Mouse (Mus musculus) neural tube, embryonic 12.5 days (tissue): ENCODE measurements around the gene Irx5. TPM values are rescaled to one million over a fixed set of nuclear protein-coding genes. Genes with fewer than 3 reads are reported as not detected.

Experiments used
- ATAC-seq: fragments of 200-750 bp; cut with Nextera tagmentation; 2 replicates; pipeline ENCODE4 v1.8.0; 2017; ENCODE audit warnings: low read depth, mild to moderate bottlenecking, moderate TSS enrichment, moderate library complexity; ENCODE audit not compliant: low FRiP score
- H3K27ac ChIP-seq: fragments of 300-500 bp; sonication (generic); 2 replicates; pipeline ENCODE4 v1.5.1; 2016
- H3K27me3 ChIP-seq: fragments of 300-500 bp; sonication (generic); replicated peaks from 2 replicates; pipeline ENCODE4 v1.6.1; 2016; ENCODE audit warnings: mild to moderate bottlenecking
- H3K36me3 ChIP-seq: fragments of 300-500 bp; sonication (generic); 2 replicates; pipeline ENCODE4 v1.6.1; 2016; ENCODE audit warnings: mild to moderate bottlenecking
- H3K4me1 ChIP-seq: fragments of 300-500 bp; sonication (generic); 2 replicates; pipeline ENCODE4 v1.6.1; 2016
- H3K4me2 ChIP-seq: fragments of 300-500 bp; sonication (generic); replicated peaks from 2 replicates; pipeline ENCODE4 v1.6.1; 2016; ENCODE audit warnings: mild to moderate bottlenecking
- H3K4me3 ChIP-seq: fragments of 300-500 bp; sonication (generic); 2 replicates; pipeline ENCODE4 v1.5.1; 2016
- H3K9ac ChIP-seq: fragments of 300-500 bp; sonication (generic); 2 replicates; pipeline ENCODE4 v1.6.1; 2016; ENCODE audit warnings: mild to moderate bottlenecking
- H3K9me3 ChIP-seq: fragments of 300-500 bp; sonication (generic); 2 replicates; pipeline ENCODE4 v1.6.1; 2016; ENCODE audit warnings: mild to moderate bottlenecking
- WGBS: fragments of 180-500 bp; shearing (Covaris S2); methylation state at CpG from one replicate; pipeline ENCODE4 v1.1.7; 2016; 5-methylcytosine and 5-hydroxymethylcytosine counted together
- polyA plus RNA-seq: library from polyadenylated mRNA; unstranded; fragments of >200 nt; fragmentation: Nextera tagmentation; extraction: Ambion mirVana; gene quantifications from 2 replicates; pipeline ENCODE4 v1.2.1, GENCODE M21; 2016

The Irx5 gene
- polyA plus RNA-seq, 1 experiment from 2014 or later, result 21.0 TPM

DNA sequence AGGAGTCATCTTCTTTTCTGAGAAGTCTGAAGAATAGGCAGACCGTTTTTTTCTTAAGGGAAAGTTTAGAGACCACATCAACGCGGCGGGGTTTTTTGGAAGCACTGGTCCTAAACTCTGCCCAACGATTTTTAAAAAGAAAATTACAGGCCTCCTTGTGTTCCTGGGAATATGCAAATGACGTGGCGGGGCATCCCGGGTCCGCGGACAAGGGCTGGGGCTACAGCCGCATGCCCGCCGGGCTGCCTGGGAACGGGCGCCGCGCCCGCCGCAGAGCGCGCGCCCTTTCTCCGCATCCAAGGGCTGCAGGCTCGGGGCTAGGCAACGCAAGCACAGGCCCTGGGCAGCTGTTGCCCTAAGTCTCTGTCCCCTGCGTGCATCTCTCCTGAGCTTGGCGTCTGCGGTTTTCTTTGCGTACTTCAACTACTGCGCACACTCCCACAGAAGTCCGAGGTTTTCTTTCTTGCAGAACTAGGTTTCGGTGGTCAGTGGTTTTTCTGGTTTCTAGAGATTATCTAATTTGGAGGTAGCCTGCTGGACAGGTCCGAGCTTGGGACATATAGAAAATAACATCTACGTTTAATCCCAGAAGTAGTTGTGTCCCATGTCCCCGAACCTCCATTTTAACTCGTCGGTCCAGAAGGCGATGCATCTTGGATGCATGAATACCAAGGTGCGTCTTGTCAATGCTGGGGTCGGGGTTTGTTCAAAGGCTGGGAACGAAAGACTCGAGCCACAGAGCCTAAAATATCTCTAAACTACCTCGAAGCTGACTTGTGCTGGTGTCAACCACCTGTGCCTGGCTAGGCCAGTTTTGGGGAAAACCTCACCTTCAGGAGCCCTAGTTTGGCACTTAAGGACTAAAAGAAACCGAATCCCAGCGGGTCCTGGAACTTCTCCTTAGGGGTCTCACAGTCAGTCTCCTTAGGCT lies 6.1 kb downstream of the Irx5 start:
- Histone ChIP-seq H3K9ac (peak overlapping the region; percentile 51), H3K36me3 (peaks cover 6% of the 10 kb centered on the region), H3K27ac (peak overlapping the region; percentile 50; the same call in 1 of the 2 replicates), H3K9me3 (no peaks in the 10 kb centered on the region), H3K4me2 (peak overlapping the region; percentile 62), H3K4me3 (peak overlapping the region; percentile 30), H3K27me3 (peaks cover 46% of the 10 kb centered on the region), H3K4me1 (peaks cover 66% of the 10 kb centered on the region)
- 1% methylated on average over 45 of the region's 45 CpGs for WGBS
- ATAC-seq, result no peak

DNA sequence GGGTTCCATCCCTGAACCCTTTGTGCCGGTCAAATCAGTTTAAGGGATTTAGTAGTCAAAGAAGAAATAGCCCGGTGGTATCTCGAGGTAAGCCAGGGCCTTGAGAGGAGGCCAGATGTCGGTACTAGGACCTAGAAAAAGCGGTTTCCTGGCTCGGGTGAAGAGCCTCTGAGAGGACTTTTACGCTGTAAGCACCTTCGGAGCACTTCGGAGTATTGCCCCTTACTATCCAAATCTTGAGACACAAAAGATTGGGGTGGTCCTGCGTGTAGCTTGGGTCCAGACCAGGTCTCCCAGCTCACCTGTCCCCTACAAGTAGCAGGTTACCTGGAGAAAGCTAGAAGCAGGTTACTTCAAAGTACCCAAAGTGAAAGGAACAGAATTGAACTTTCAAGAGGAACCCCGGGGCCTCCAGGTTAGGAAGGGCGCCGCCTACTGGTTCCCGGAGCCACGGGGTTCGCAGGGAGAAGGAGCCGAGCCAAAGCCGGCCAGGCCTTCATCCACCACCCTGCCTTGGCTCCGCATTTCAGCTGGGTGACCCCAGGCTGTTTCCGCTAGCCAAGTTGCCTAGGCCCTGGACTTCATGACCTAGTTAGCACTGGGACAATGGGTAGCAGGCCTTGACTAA lies 6.8 kb downstream of the Irx5 start:
- H3K4me1 ChIP-seq, result peaks cover 63% of the 10 kb centered on the region
- 5% methylated on average over 20 of the region's 20 CpGs for WGBS

DNA sequence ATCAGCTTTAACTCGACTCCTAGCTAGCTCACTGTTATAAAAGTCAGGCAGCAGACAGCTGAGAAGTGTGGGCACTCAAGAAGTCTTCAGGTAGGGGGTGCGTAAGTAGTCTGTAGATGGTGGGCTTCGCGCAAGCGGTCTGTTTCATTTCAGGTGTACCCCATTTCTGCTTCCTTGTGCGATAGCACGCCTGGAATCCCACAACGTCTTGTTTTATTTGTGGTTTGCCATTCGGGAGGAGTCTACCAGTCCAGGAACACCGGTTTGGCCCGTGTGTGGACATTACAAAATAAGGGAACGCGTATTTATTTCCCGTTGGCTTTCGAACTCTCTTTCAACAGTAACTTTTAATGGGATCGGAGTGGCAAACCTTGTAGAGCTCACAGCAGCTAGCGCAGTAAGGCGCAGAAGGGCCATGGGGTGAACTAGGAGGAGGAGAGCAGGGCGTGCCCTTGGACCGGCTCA lies 7.4 kb downstream of the Irx5 start:
- H3K27me3 ChIP-seq, result peaks cover 48% of the 10 kb centered on the region
- no peaks in the 10 kb centered on the region for H3K9me3 ChIP-seq
- no peak overlapping the region for H3K4me3 ChIP-seq
- 12% methylated on average over 20 of the region's 20 CpGs for WGBS
- peak overlapping the region; percentile 13; the same call in 1 of the 2 replicates for H3K9ac ChIP-seq
- peaks cover 57% of the 10 kb centered on the region for H3K4me1 ChIP-seq
- peaks cover 6% of the 10 kb centered on the region for H3K36me3 ChIP-seq
- H3K4me2 ChIP-seq, result peak overlapping the region; percentile 62
- no peak for ATAC-seq
- H3K27ac ChIP-seq, result no peak overlapping the region

More for the DNA sequence above, 6.8 kb downstream of the Irx5 start:
- H3K36me3 ChIP-seq, result peaks cover 6% of the 10 kb centered on the region
- no peak for ATAC-seq
- H3K9ac ChIP-seq, result peak overlapping the region; percentile 13; the same call in 1 of the 2 replicates
- H3K4me3 ChIP-seq, result peak overlapping the region; percentile 30
- peak overlapping the region; percentile 62 for H3K4me2 ChIP-seq
- no peak overlapping the region for H3K27ac ChIP-seq
- peaks cover 51% of the 10 kb centered on the region for H3K27me3 ChIP-seq
- H3K9me3 ChIP-seq, result no peaks in the 10 kb centered on the region

DNA sequence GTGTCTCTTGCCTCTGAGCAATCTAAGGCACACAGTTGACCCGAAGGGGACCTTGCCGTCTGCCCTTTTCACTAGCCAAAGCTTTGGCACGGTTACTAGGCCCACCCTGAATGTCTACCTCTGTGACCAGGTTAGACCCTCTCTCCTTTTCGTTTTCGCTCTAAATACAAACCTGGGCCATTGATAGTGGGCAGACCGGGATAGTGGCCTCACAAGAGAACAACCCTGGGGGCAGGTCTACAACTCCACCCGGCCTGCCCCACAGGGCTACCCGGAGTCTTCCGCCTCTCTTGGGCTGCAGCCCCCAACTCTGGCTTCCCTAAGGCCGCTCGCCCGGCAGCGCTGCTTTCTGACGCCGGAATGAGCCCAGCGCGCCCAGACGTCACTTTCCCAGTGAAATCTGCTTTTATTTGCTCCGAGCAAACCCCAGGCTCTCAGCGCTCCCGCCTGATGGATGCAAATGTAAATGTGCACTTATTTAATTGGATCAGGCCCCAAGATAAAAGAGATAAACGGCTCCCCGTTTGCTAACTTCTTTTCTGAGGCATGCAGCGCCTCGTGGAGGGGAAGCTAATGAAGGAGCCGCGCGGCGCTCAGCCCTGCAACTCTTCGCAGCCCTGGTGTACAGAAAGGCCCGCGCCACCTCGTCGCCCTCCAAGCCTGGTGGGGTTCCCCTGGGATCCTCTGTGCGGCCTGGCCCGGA lies 8.0 kb downstream of the Irx5 start:
- Histone ChIP-seq H3K4me2 (peak overlapping the region; percentile 62), H3K27ac (no peak overlapping the region), H3K9me3 (no peaks in the 10 kb centered on the region), H3K9ac (peak overlapping the region; percentile 13; the same call in 1 of the 2 replicates), H3K36me3 (peaks cover under 1% of the 10 kb centered on the region), H3K4me1 (peaks cover 52% of the 10 kb centered on the region), H3K4me3 (0 out of 2 replicates have a peak overlapping the region, but pooled peaks have one; percentile 13), H3K27me3 (peaks cover 48% of the 10 kb centered on the region)
- ATAC-seq, result no peak
- 2% methylated on average over 36 of the region's 36 CpGs for WGBS

GRCm38 (mm10) chr8:92365944-92366735 lies 8.7 kb downstream of the Irx5 start:
- H3K4me1 ChIP-seq, result peaks cover 50% of the 10 kb centered on the region
- H3K27me3 ChIP-seq, result peaks cover 47% of the 10 kb centered on the region
- no peak overlapping the region for H3K27ac ChIP-seq
- H3K9ac ChIP-seq, result peak overlapping the region; percentile 13; the same call in 1 of the 2 replicates
- H3K4me3 ChIP-seq, result no peak overlapping the region
- no peak for ATAC-seq
- H3K36me3 ChIP-seq, result no peaks in the 10 kb centered on the region
- H3K4me2 ChIP-seq, result peak overlapping the region; percentile 62
- H3K9me3 ChIP-seq, result no peaks in the 10 kb centered on the region
- 2% methylated on average over 26 of the region's 26 CpGs for WGBS

DNA sequence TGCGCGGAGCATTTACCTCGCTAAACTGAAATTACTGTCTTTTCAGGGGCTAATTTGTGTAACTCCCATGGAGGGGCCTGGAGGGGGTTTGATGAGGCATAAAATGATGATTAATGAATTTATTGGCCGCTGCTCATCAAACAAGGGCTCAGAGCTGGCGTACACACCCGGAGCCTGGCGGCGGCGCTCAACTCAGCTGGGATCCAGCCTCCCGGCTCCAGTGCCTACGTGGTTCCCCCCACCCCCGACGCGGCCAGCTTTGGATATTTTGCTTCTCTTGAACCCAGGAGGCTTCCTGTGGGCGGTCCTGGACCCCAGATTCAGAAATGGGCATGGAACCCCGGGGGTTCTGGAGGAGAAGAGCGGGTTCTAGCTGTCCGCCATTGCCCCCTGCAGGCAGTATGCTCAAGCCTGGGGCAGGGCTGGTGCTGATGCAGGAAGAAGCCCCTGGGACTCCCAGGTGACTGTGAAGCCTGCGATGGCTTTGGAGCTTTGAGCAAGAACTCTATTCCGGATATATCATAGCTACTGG lies 9.4 kb downstream of the Irx5 start:
- H3K36me3 ChIP-seq, result no peaks in the 10 kb centered on the region
- H3K9me3 ChIP-seq, result no peaks in the 10 kb centered on the region
- peaks cover 47% of the 10 kb centered on the region for H3K27me3 ChIP-seq
- WGBS, result 2% methylated on average over 20 of the region's 20 CpGs
- H3K27ac ChIP-seq, result no peak overlapping the region
- H3K4me1 ChIP-seq, result peaks cover 45% of the 10 kb centered on the region
- H3K9ac ChIP-seq, result no peak overlapping the region
- ATAC-seq, result no peak
- no peak overlapping the region for H3K4me3 ChIP-seq
- peak overlapping the region; percentile 62 for H3K4me2 ChIP-seq

DNA sequence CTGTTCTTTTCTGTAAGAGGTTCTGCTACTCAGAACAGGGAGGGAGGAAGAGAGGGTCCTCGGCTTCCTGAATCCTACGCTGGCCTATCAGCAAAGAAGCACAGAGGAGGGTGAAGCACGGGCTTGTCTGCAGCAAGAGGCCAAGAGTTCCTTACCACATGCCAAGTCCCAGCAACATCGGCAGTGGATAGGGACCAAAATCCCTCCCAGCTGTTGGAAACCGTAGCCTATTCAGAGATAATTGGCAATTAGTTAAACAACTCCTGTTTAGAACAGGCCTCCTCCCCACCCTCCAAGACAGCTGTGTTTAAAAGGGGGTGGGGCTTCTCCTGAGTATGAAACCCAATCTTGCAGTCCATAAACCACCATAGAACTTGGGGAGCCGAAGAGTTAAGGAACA lies 22.1 kb downstream of the Irx5 start:
- Histone ChIP-seq H3K27me3 (peaks cover 13% of the 10 kb centered on the region; the same call in 1 of the 2 replicates), H3K9me3 (no peaks in the 10 kb centered on the region), H3K4me2 (no peak overlapping the region), H3K27ac (no peak overlapping the region), H3K4me1 (peaks cover 4% of the 10 kb centered on the region; the same call in 1 of the 2 replicates), H3K36me3 (no peaks in the 10 kb centered on the region), H3K9ac (no peak overlapping the region), H3K4me3 (no peak overlapping the region)
- 29% methylated on average over 6 of the region's 6 CpGs for WGBS
- ATAC-seq, result no peak

DNA sequence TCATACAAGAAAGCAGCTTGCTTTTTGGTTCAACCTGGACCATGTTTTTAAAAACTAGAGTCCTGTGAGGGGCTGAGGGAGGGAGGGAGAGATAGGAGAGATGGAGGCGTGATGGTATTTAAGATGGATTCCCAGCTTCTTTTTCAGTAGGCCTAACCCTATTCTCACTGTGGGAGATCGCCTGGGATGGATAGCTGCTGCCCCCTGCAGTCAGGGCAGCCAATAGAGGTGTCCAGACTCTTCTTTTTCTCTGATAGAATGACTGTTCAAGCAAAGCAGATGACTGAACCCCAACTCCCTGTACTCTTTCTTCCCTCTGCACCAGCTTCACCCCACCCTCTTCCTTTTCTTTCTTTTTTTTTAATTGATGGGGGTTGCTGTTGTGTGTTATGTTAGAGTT lies 23.1 kb downstream of the Irx5 start:
- no peaks in the 10 kb centered on the region for H3K36me3 ChIP-seq
- H3K27ac ChIP-seq, result no peak overlapping the region
- WGBS, result 48% methylated on average over 2 of the region's 2 CpGs
- ATAC-seq, result no peak
- peaks cover 13% of the 10 kb centered on the region; the same call in 1 of the 2 replicates for H3K27me3 ChIP-seq
- H3K4me3 ChIP-seq, result no peak overlapping the region
- H3K9me3 ChIP-seq, result no peaks in the 10 kb centered on the region
- H3K4me1 ChIP-seq, result peaks cover 10% of the 10 kb centered on the region
- no peak overlapping the region for H3K9ac ChIP-seq
- H3K4me2 ChIP-seq, result no peak overlapping the region

- no peaks in the 10 kb centered on the region for H3K36me3 ChIP-seq
- H3K9me3 ChIP-seq, result no peaks in the 10 kb centered on the region
- no peak overlapping the region for H3K9ac ChIP-seq
- H3K27ac ChIP-seq, result no peak overlapping the region
- ATAC-seq, result no peak
- H3K4me1 ChIP-seq, result peaks cover 10% of the 10 kb centered on the region
- no peak overlapping the region for H3K4me3 ChIP-seq
- peaks cover 7% of the 10 kb centered on the region; the same call in 1 of the 2 replicates for H3K27me3 ChIP-seq
- 89% methylated on average over 4 of the region's 4 CpGs for WGBS
- H3K4me2 ChIP-seq, result no peak overlapping the region
Measured at GRCm38 (mm10) chr8:92387893-92388292, 30.5 kb downstream of the Irx5 start.

GRCm38 (mm10) chr8:92404218-92404617 lies 46.8 kb downstream of the Irx5 start:
- Histone ChIP-seq H3K27ac (no peak overlapping the region), H3K4me2 (no peak overlapping the region), H3K27me3 (no peaks in the 10 kb centered on the region), H3K36me3 (no peaks in the 10 kb centered on the region), H3K9me3 (no peaks in the 10 kb centered on the region), H3K9ac (no peak overlapping the region), H3K4me3 (no peak overlapping the region), H3K4me1 (no peaks in the 10 kb centered on the region)
- WGBS, result 67% methylated on average over 2 of the region's 2 CpGs
- no peak for ATAC-seq

GRCm38 (mm10) chr8:92408092-92408491 lies 50.7 kb downstream of the Irx5 start:
- Histone ChIP-seq H3K4me3 (no peak overlapping the region), H3K9ac (no peak overlapping the region), H3K36me3 (no peaks in the 10 kb centered on the region), H3K4me1 (no peaks in the 10 kb centered on the region), H3K9me3 (no peaks in the 10 kb centered on the region), H3K27me3 (no peaks in the 10 kb centered on the region), H3K27ac (no peak overlapping the region), H3K4me2 (no peak overlapping the region)
- ATAC-seq, result no peak
- 65% methylated on average over 7 of the region's 7 CpGs for WGBS
